Mouse (Mus musculus): ENCODE data around the gene Prrx2.

DNA sequence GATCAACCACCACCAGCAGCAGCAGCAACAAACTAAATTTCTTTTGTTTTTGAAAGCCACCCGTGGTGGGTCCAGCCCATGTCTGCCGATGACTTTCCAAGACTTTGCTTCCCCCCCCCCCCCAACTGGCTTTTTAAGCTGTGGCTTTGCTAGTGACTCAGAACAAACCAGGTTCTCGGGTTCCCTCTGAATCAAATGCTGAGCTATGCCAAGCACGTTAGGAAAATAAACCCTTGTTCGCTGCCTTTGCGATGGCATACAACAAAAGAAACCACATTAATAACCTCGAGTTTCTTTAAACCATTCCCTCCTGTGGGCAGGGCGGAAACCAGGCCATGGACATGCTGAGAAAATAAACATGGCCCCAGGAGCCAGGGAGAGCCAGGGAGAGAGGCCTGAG, 13.4 kb downstream of the Prrx2 start:
- no peak for TF ChIP-seq EP300 (IDR thresholded peaks at IDR 0.05)
- TF ChIP-seq CTCF (IDR thresholded peaks at IDR 0.05), result no peak

All from lung, postnatal 0 days (tissue).